Mouse (Mus musculus) stomach, postnatal 0 days (tissue): ENCODE data around the gene Syne3.

Experiments used
- CTCF ChIP-seq: IDR thresholded peaks from 2 replicates; pipeline ENCODE4 v1.5.1; 2016; ENCODE audit warnings: antibody characterized with exemption, low read depth, mild to moderate bottlenecking, moderate library complexity
- EP300 ChIP-seq: optimal IDR thresholded peaks from 2 replicates; pipeline ENCODE3; 2016; ENCODE audit warnings: antibody characterized with exemption

DNA sequence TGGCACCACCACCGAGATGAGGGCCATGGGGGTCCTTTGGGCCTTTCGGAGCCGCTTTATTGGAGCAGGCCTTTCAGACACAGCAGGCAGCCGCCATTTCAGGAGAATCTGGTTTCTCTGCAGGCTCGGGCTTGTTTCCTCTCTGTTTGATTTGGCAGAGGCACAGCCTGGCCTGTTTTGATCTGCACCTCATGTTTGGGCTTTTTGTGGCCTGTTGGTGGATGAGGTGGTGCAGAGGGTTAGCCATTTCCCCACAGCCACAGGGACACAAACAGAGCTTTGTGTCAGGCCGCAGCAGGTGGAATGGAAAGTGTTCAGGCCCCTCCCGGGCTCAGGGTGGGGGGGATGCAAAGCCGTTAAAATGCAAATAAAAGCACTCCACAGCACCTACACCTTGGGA, 108.3 kb downstream of the Syne3 start:
- no peak for TF ChIP-seq CTCF
- TF ChIP-seq EP300 = no peak
